Mouse (Mus musculus): ENCODE results near the gene Map1lc3a. TPM values are rescaled to one million over a fixed set of nuclear protein-coding genes. Genes with fewer than 3 reads are reported as not detected.

Gene Map1lc3a
- total RNA-seq (2023), result 10 to 100 TPM; 37.8 to 44.7 TPM

DNA sequence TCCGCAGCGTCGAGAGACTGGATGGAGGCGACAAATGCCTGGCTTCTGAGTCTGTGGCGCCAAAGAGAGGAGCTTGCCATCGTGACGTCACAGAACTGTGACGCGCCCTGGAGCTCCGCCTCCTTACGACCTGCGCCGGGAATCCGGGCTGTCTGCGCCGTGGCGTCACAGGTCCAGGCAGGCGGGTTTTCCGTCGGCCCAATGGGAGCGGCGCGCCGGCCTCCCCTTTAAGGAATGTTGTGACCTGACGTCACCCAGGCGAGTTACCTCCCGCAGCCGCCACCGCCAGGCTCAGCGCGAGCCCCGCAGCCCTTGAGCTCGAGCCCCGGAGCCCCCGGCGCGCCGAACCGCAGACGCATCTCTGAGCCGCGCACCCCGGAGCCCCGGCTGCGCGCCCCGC is at the start of gene Map1lc3a:
Gene Map1lc3a (plus strand): TSS at position 103 of the 400 bp plus-strand sequence.

GRCm38 (mm10) chr2:155236362-155236992 is 39.6 kb upstream of the Map1lc3a start, which contains the start of gene Dynlrb1:
Gene Dynlrb1 (plus strand): TSS chr2:155236533.

Other genes with a start within 250 kb of the Map1lc3a start
- 10 to 100 TPM; 16.5 to 18.1 TPM for gene Ahcy, start 201.8 kb upstream of the Map1lc3a start, total RNA-seq (2023)
- gene Itch, start 142.8 kb upstream of the Map1lc3a start, total RNA-seq (2023), result 10 to 100 TPM; 71.6 to 81.8 TPM
- 100 to 1,000 TPM in 1 of 2 experiments, 10 to 100 TPM in 1; 86.7 to 109 TPM for gene Dynlrb1, start 39.8 kb upstream of the Map1lc3a start, total RNA-seq (2023)
- 10 to 100 TPM; 16.1 to 18.7 TPM for gene Pigu, start 81.1 kb downstream of the Map1lc3a start, total RNA-seq (2023)
- gene Trp53inp2, start 104.8 kb downstream of the Map1lc3a start, total RNA-seq (2023), result 100 to 1,000 TPM; 321 to 367 TPM
- 10 to 100 TPM; 53.1 to 60.1 TPM for gene Ncoa6, start 197.6 kb downstream of the Map1lc3a start, total RNA-seq (2023)
- gene Acss2, start 241.7 kb downstream of the Map1lc3a start, total RNA-seq (2023), result 1 to 10 TPM; 7.1 to 7.5 TPM
- not detected for gene Ggt7, start 241.9 kb downstream of the Map1lc3a start, total RNA-seq (2023)